Comparison of ENCODE assay signal across 28 mouse cellular contexts in genomic region chr7:109497507-109497906, GRCm38 (mm10). TPM values are rescaled to one million over a fixed set of nuclear protein-coding genes. Genes with fewer than 3 reads are reported as not detected.
"Had no signal": no experiment of that assay in that cellular context is flagged by ENCODE, and none has a peak within 500 bp of the region (broad histone marks: within the 10 kb centered on the region; RNA-seq: fewer than 3 reads in every experiment).

No protein-coding gene starts in this region.

- H3K36me3 ChIP-seq: heart, embryonic 13.5 days; heart, embryonic 15.5 days; hindbrain, embryonic 13.5 days; hindbrain, embryonic 15.5 days; kidney, embryonic 15.5 days; limb, embryonic 10.5 days; limb, embryonic 12.5 days; liver, embryonic 13.5 days had no signal

- H3K27ac ChIP-seq: heart, adult 2 months; heart, embryonic 13.5 days; heart, embryonic 15.5 days; hindbrain, embryonic 13.5 days; hindbrain, embryonic 15.5 days; hindbrain, postnatal 0 days; kidney, embryonic 15.5 days; kidney, postnatal 0 days; layer of hippocampus, adult 2 months; left cerebral cortex, adult 2 months; limb, embryonic 10.5 days; limb, embryonic 12.5 days; liver, embryonic 13.5 days had no signal

- DNase-seq: gastrocnemius, postnatal 14 days; gastrocnemius, postnatal 36 days; heart, adult 11 months; heart, adult 2 months; heart, postnatal 14 days; heart, postnatal 36 days; kidney, adult 11 months; kidney, adult 2 months; kidney, adult 9 months; kidney, postnatal 14 days; kidney, postnatal 36 days; liver; liver, embryonic 13.5 days had no signal

- H3K4me1 ChIP-seq: liver, embryonic 13.5 days had no signal

- H3K27me3 ChIP-seq: hindbrain, embryonic 15.5 days had no signal

- ATAC-seq: hindbrain, postnatal 0 days; intestine, embryonic 16.5 days had no signal

- H3K4me2 ChIP-seq: heart, embryonic 11.5 days; heart, embryonic 13.5 days; heart, embryonic 15.5 days; hindbrain, embryonic 13.5 days; hindbrain, embryonic 15.5 days; kidney, embryonic 15.5 days; limb, embryonic 12.5 days; liver, embryonic 11.5 days; liver, embryonic 13.5 days had no signal

- H3K9ac ChIP-seq: heart, embryonic 13.5 days; heart, embryonic 15.5 days; hindbrain, embryonic 13.5 days; hindbrain, embryonic 15.5 days; kidney, embryonic 15.5 days; limb, embryonic 12.5 days; liver, embryonic 13.5 days had no signal

- H3K9me3 ChIP-seq: heart, embryonic 13.5 days; heart, embryonic 15.5 days; hindbrain, embryonic 13.5 days; hindbrain, embryonic 15.5 days; kidney, embryonic 15.5 days; limb, embryonic 10.5 days; limb, embryonic 12.5 days; liver, embryonic 13.5 days had no signal

- H3K4me3 ChIP-seq: heart, adult 2 months; heart, embryonic 13.5 days; heart, embryonic 15.5 days; hindbrain, embryonic 13.5 days; hindbrain, embryonic 15.5 days; kidney, embryonic 15.5 days; layer of hippocampus, adult 2 months; left cerebral cortex, adult 2 months; limb, embryonic 10.5 days; limb, embryonic 12.5 days; liver, embryonic 13.5 days had no signal

RNA-seq across cellular contexts. Expression of gene Trim66, which starts 10.4 kb away (rescaled TPM):
- polyA plus RNA-seq: heart, embryonic 13.5 days; heart, embryonic 15.5 days; heart, postnatal 0 days; kidney, embryonic 15.5 days had no signal

RNA-seq across cellular contexts. Expression of gene Stk33, which starts 58.6 kb away (rescaled TPM):
- polyA plus RNA-seq: liver, embryonic 11.5 days; liver, embryonic 13.5 days had no signal
